Mouse (Mus musculus) forebrain, embryonic 12.5 days (tissue): ENCODE measurements around the gene Ubxn7. TPM values are rescaled to one million over a fixed set of nuclear protein-coding genes. Genes with fewer than 3 reads are reported as not detected.

Experiments
- ATAC-seq: fragments of 200-750 bp; cut with Nextera tagmentation; 2 replicates; pipeline ENCODE4 v1.8.0; 2017; ENCODE audit warnings: moderate TSS enrichment; ENCODE audit not compliant: low FRiP score
- H3K27ac ChIP-seq: fragments of 300-500 bp; sonication (generic); 2 replicates; pipeline ENCODE4 v1.5.1; 2016; ENCODE audit warnings: mild to moderate bottlenecking
- H3K27me3 ChIP-seq: fragments of 300-500 bp; sonication (generic); 2 replicates; pipeline ENCODE4 v1.6.1; 2016; ENCODE audit warnings: mild to moderate bottlenecking
- H3K36me3 ChIP-seq: fragments of 300-500 bp; sonication (generic); replicated peaks from 2 replicates; pipeline ENCODE4 v1.6.1; 2016; ENCODE audit warnings: mild to moderate bottlenecking
- H3K4me1 ChIP-seq: fragments of 300-500 bp; sonication (generic); 2 replicates; pipeline ENCODE4 v1.6.1; 2016
- H3K4me2 ChIP-seq: fragments of 300-500 bp; sonication (generic); 2 replicates; pipeline ENCODE4 v1.6.1; 2016; ENCODE audit warnings: mild to moderate bottlenecking, moderate library complexity
- H3K4me3 ChIP-seq: fragments of 300-500 bp; sonication (generic); replicated peaks from 2 replicates; pipeline ENCODE4 v1.5.1; 2016; ENCODE audit warnings: mild to moderate bottlenecking
- H3K9ac ChIP-seq: fragments of 300-500 bp; sonication (generic); 2 replicates; pipeline ENCODE4 v1.6.1; 2016; ENCODE audit warnings: mild to moderate bottlenecking
- H3K9me3 ChIP-seq: fragments of 300-500 bp; sonication (generic); 2 replicates; pipeline ENCODE4 v1.6.1; 2016
- WGBS: fragments of 180-500 bp; shearing (Covaris S2); methylation state at CpG from one replicate; pipeline ENCODE4 v1.1.7; 2016; 5-methylcytosine and 5-hydroxymethylcytosine counted together
- polyA plus RNA-seq: library from polyadenylated mRNA; unstranded; fragments of >200 nt; fragmentation: Nextera tagmentation; extraction: Ambion mirVana; gene quantifications from 2 replicates; pipeline ENCODE4 v1.2.1, GENCODE M21; 2016

Gene Ubxn7
- polyA plus RNA-seq, 1 experiment from 2014 or later, result 30.0 TPM

- under 1% methylated on average over 54 of the region's 54 CpGs for WGBS
Measured at GRCm38 (mm10) chr16:32332556-32333511, 777 bp downstream of the Ubxn7 start.

GRCm38 (mm10) chr16:32335146-32335545, 3.1 kb downstream of the Ubxn7 start:
- Histone ChIP-seq H3K9ac (no peak overlapping the region), H3K4me1 (peaks cover 7% of the 10 kb centered on the region), H3K27me3 (no peaks in the 10 kb centered on the region), H3K4me2 (no peak overlapping the region), H3K27ac (no peak overlapping the region), H3K4me3 (no peak overlapping the region), H3K9me3 (no peaks in the 10 kb centered on the region), H3K36me3 (no peaks in the 10 kb centered on the region)
- 89% methylated on average over 5 of the region's 5 CpGs for WGBS
- no peak for ATAC-seq

More at GRCm38 (mm10) chr16:32332556-32333511, 777 bp downstream of the Ubxn7 start:
- Histone ChIP-seq H3K27me3 (no peaks in the 10 kb centered on the region), H3K4me3 (peak overlapping the region; percentile 83), H3K9me3 (no peaks in the 10 kb centered on the region), H3K4me2 (peak overlapping the region; percentile 54), H3K9ac (peak overlapping the region; percentile 95), H3K4me1 (peaks cover 7% of the 10 kb centered on the region), H3K36me3 (no peaks in the 10 kb centered on the region), H3K27ac (peak overlapping the region; percentile 95)
- ATAC-seq, result peak; percentile 76

GRCm38 (mm10) chr16:32336026-32336780, 4.1 kb downstream of the Ubxn7 start:
- H3K9me3 ChIP-seq, result no peaks in the 10 kb centered on the region
- no peak overlapping the region for H3K4me2 ChIP-seq
- no peak overlapping the region for H3K4me3 ChIP-seq
- peaks cover 3% of the 10 kb centered on the region for H3K4me1 ChIP-seq
- peak overlapping the region; percentile 41; the same call in 1 of the 2 replicates for H3K9ac ChIP-seq
- no peaks in the 10 kb centered on the region for H3K27me3 ChIP-seq
- no peak for ATAC-seq
- no peaks in the 10 kb centered on the region for H3K36me3 ChIP-seq
- 86% methylated on average over 7 of the region's 7 CpGs for WGBS
- no peak overlapping the region for H3K27ac ChIP-seq

GRCm38 (mm10) chr16:32337001-32337400, 4.9 kb downstream of the Ubxn7 start:
- ATAC-seq, result no peak
- H3K9me3 ChIP-seq, result no peaks in the 10 kb centered on the region
- no peaks in the 10 kb centered on the region for H3K27me3 ChIP-seq

GRCm38 (mm10) chr16:32340451-32340850, 8.4 kb downstream of the Ubxn7 start:
- no peaks in the 10 kb centered on the region for H3K9me3 ChIP-seq
- WGBS, result 90% methylated on average over 1 of the region's 1 CpGs
- H3K27me3 ChIP-seq, result no peaks in the 10 kb centered on the region
- no peak overlapping the region for H3K4me2 ChIP-seq
- no peaks in the 10 kb centered on the region; the same call in 1 of the 2 replicates for H3K4me1 ChIP-seq
- H3K4me3 ChIP-seq, result no peak overlapping the region
- no peak overlapping the region for H3K9ac ChIP-seq
- ATAC-seq, result no peak
- H3K36me3 ChIP-seq, result no peaks in the 10 kb centered on the region
- H3K27ac ChIP-seq, result no peak overlapping the region

More at GRCm38 (mm10) chr16:32337001-32337400, 4.9 kb downstream of the Ubxn7 start:
- Histone ChIP-seq H3K36me3 (no peaks in the 10 kb centered on the region), H3K4me2 (no peak overlapping the region), H3K27ac (no peak overlapping the region), H3K4me1 (no peaks in the 10 kb centered on the region; the same call in none of the 2 replicates), H3K4me3 (no peak overlapping the region), H3K9ac (no peak overlapping the region)

GRCm38 (mm10) chr16:32345521-32345920, 13.5 kb downstream of the Ubxn7 start:
- Histone ChIP-seq H3K36me3 (no peaks in the 10 kb centered on the region), H3K9me3 (no peaks in the 10 kb centered on the region), H3K4me2 (no peak overlapping the region), H3K9ac (no peak overlapping the region), H3K4me3 (no peak overlapping the region), H3K27ac (no peak overlapping the region), H3K4me1 (no peaks in the 10 kb centered on the region), H3K27me3 (no peaks in the 10 kb centered on the region)
- ATAC-seq, result no peak

GRCm38 (mm10) chr16:32350776-32351175, 18.7 kb downstream of the Ubxn7 start:
- Histone ChIP-seq H3K4me3 (no peak overlapping the region), H3K36me3 (peaks cover 27% of the 10 kb centered on the region), H3K27me3 (no peaks in the 10 kb centered on the region), H3K4me2 (no peak overlapping the region), H3K4me1 (no peaks in the 10 kb centered on the region), H3K9ac (no peak overlapping the region), H3K9me3 (no peaks in the 10 kb centered on the region), H3K27ac (no peak overlapping the region)
- WGBS, result 87% methylated on average over 3 of the region's 3 CpGs
- no peak for ATAC-seq

GRCm38 (mm10) chr16:32363530-32363929, 31.5 kb downstream of the Ubxn7 start:
- ATAC-seq, result no peak
- no peak overlapping the region for H3K4me3 ChIP-seq
- no peaks in the 10 kb centered on the region for H3K4me1 ChIP-seq
- H3K4me2 ChIP-seq, result no peak overlapping the region
- H3K27ac ChIP-seq, result no peak overlapping the region
- no peak overlapping the region for H3K9ac ChIP-seq
- H3K9me3 ChIP-seq, result no peaks in the 10 kb centered on the region
- whole genome bisulfite sequencing, result 90% methylated on average over 2 of the region's 2 CpGs
- no peaks in the 10 kb centered on the region for H3K27me3 ChIP-seq
- H3K36me3 ChIP-seq, result peaks cover 35% of the 10 kb centered on the region

- Histone ChIP-seq H3K4me2 (no peak overlapping the region), H3K9me3 (no peaks in the 10 kb centered on the region), H3K4me3 (no peak overlapping the region), H3K27me3 (no peaks in the 10 kb centered on the region), H3K9ac (no peak overlapping the region), H3K36me3 (peaks cover 59% of the 10 kb centered on the region), H3K4me1 (no peaks in the 10 kb centered on the region), H3K27ac (no peak overlapping the region)
- ATAC-seq, result no peak
- 93% methylated on average over 4 of the region's 4 CpGs for WGBS
Measured at GRCm38 (mm10) chr16:32371351-32371750, 39.3 kb downstream of the Ubxn7 start.

- Histone ChIP-seq H3K27ac (no peak overlapping the region), H3K36me3 (peaks cover 85% of the 10 kb centered on the region), H3K9ac (no peak overlapping the region), H3K9me3 (no peaks in the 10 kb centered on the region), H3K4me1 (no peaks in the 10 kb centered on the region), H3K4me2 (no peak overlapping the region), H3K27me3 (no peaks in the 10 kb centered on the region), H3K4me3 (no peak overlapping the region)
- ATAC-seq, result no peak
- 93% methylated on average over 2 of the region's 2 CpGs for WGBS
Measured at GRCm38 (mm10) chr16:32379575-32379974, 47.5 kb downstream of the Ubxn7 start.

GRCm38 (mm10) chr16:32382901-32383300, 50.8 kb downstream of the Ubxn7 start:
- Histone ChIP-seq H3K27ac (no peak overlapping the region), H3K27me3 (no peaks in the 10 kb centered on the region), H3K4me3 (no peak overlapping the region), H3K4me2 (no peak overlapping the region), H3K36me3 (peaks cover 84% of the 10 kb centered on the region), H3K9me3 (no peaks in the 10 kb centered on the region), H3K4me1 (no peaks in the 10 kb centered on the region), H3K9ac (no peak overlapping the region)
- ATAC-seq, result no peak

GRCm38 (mm10) chr16:32384885-32385284, 52.8 kb downstream of the Ubxn7 start:
- H3K9ac ChIP-seq, result no peak overlapping the region
- H3K4me1 ChIP-seq, result no peaks in the 10 kb centered on the region
- H3K27me3 ChIP-seq, result no peaks in the 10 kb centered on the region
- H3K9me3 ChIP-seq, result no peaks in the 10 kb centered on the region
- H3K4me2 ChIP-seq, result no peak overlapping the region
- no peak overlapping the region for H3K27ac ChIP-seq
- WGBS, result 93% methylated on average over 2 of the region's 2 CpGs
- peaks cover 68% of the 10 kb centered on the region for H3K36me3 ChIP-seq
- ATAC-seq, result no peak
- H3K4me3 ChIP-seq, result no peak overlapping the region
